Mouse (Mus musculus) B cell, adult 62 days (primary cell): Measurements from ENCODE around the gene Lce3e. TPM values are rescaled to one million over a fixed set of nuclear protein-coding genes. Genes with fewer than 3 reads are reported as not detected.

Experiments used
- total RNA-seq: library from RNA; stranded (reverse); gene quantifications from 4 replicates; pipeline ENCODE4 v1.2.4, GENCODE M21; 2023

Lce3e gene
- total RNA-seq = not detected in 4 replicates

GRCm38 (mm10) chr3:92966761-92967160 lies at the start of gene Lce3e:
Gene Lce3e (plus strand): TSS chr3:92967061.

GRCm38 (mm10) chr3:92926130-92926529 lies 40.7 kb upstream of the Lce3e start, which contains the start of gene Lce3a:
Gene Lce3a (minus strand): TSS chr3:92926230.

DNA sequence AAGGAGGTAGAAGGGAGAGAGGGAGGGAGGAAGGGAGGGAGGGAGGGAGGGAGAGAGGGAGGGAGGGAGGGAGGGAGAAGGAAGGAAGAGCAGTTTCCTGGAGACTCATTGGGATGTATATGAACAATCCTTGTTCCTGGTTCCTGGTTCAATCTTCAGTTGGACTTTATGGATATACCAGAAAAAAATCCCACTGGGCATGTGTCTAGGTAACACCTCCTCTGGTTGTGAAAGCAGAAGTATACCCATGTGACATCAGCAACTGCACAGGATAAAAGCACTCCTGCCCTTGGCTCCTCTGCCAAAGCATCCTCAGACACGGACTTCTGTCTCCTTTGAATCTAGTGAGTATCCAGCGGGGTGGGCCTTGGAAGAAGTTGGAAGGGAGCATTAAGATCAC lies 34.2 kb upstream of the Lce3e start, which contains the start of gene Lce3b:
Lce3b (plus strand) TSS at position 301 of the 400 bp plus-strand sequence.

DNA sequence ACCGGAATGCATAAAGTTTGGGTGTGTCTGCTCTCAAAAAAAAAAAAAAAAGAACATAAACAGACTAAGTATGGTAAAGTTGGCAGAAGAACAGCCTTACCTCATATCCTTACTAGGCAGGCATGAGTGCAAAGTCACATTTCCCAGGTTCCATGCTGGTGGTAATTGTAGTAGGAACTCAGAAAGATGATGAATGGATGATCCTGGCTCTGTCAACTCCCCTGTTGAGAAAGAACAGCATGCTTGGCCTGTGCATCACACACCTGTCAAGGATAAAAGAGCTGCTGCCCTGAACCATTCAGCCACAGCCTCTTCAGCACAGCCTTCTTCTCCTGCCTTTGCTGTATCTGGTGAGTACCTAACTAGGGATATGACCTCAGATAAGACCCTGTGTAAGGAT lies 22.7 kb upstream of the Lce3e start, which contains the start of gene Lce3c:
Lce3c (plus strand) TSS at position 301 of the 400 bp plus-strand sequence.

GRCm38 (mm10) chr3:92957090-92957489 lies 9.8 kb upstream of the Lce3e start, which contains the start of gene Lce3d:
Gene Lce3d (plus strand): TSS chr3:92957390.

GRCm38 (mm10) chr3:92991926-92992325 lies 25.1 kb downstream of the Lce3e start, which contains the start of gene Lce3f:
Gene Lce3f (plus strand): TSS chr3:92992226.

GRCm38 (mm10) chr3:93015460-93016104 lies 48.7 kb downstream of the Lce3e start, which contains the start of gene Crct1:
Gene Crct1 (minus strand): TSS chr3:93015687.

Other genes with a start within 250 kb of the Lce3e start
- not detected in 4 replicates for gene Lce1f, start 246.7 kb upstream of the Lce3e start, total RNA-seq
- gene Gm38119, start 228.0 kb upstream of the Lce3e start, total RNA-seq = not detected in 4 replicates
- gene Lce1g, start 214.7 kb upstream of the Lce3e start, total RNA-seq = not detected in 4 replicates
- not detected in 4 replicates for gene Lce1h, start 202.0 kb upstream of the Lce3e start, total RNA-seq
- gene Lce1i, start 188.2 kb upstream of the Lce3e start, total RNA-seq = not detected in 4 replicates
- gene Lce1j, start 176.5 kb upstream of the Lce3e start, total RNA-seq = not detected in 4 replicates
- not detected in 4 replicates for gene Lce1k, start 159.2 kb upstream of the Lce3e start, total RNA-seq
- not detected in 4 replicates for gene Kprp, start 139.8 kb upstream of the Lce3e start, total RNA-seq
- not detected in 4 replicates for gene Lce1l, start 115.8 kb upstream of the Lce3e start, total RNA-seq
- not detected in 4 replicates for gene 2310050C09Rik, start 96.8 kb upstream of the Lce3e start, total RNA-seq
- not detected in 4 replicates for gene Lce3a, start 40.8 kb upstream of the Lce3e start, total RNA-seq
- gene Lce3b, start 34.1 kb upstream of the Lce3e start, total RNA-seq = not detected in 4 replicates
- gene Lce3c, start 22.6 kb upstream of the Lce3e start, total RNA-seq = not detected in 4 replicates
- gene Lce3d, start 9.7 kb upstream of the Lce3e start, total RNA-seq = not detected in 4 replicates
- not detected in 4 replicates for gene Lce3f, start 25.2 kb downstream of the Lce3e start, total RNA-seq
- gene Crct1, start 48.6 kb downstream of the Lce3e start, total RNA-seq = not detected in 4 replicates
- gene Lce1m, start 52.0 kb downstream of the Lce3e start, total RNA-seq = not detected in 4 replicates
- not detected in 4 replicates for gene Gm4858, start 101.8 kb downstream of the Lce3e start, total RNA-seq
- not detected in 4 replicates for gene Crnn, start 177.7 kb downstream of the Lce3e start, total RNA-seq
- gene Flg2, start 230.2 kb downstream of the Lce3e start, total RNA-seq = not detected in 4 replicates